Mouse (Mus musculus) liver, postnatal 0 days (tissue): ENCODE measurements around the gene Ctcf. TPM values are rescaled to one million over a fixed set of nuclear protein-coding genes. Genes with fewer than 3 reads are reported as not detected.
"Not testable (repeated sequence)": the region's sequence is repeated elsewhere in the genome, so short reads cannot be mapped to it uniquely, and the experiment has no call there.

Source experiments
- ATAC-seq: fragments of 200-750 bp; cut with Nextera tagmentation; 2 replicates; pipeline ENCODE4 v1.8.0; 2017; ENCODE audit warnings: mild to moderate bottlenecking, moderate library complexity
- DNase-seq: peaks from one replicate; pipeline ENCODE4 v3.0.0-alpha.2; 2016
- H3K27ac ChIP-seq: fragments of 300-500 bp; sonication (generic); 2 replicates; pipeline ENCODE4 v1.5.1; 2014; ENCODE audit warnings: antibody characterized with exemption, moderate library complexity, mild to moderate bottlenecking, low read depth
- H3K27me3 ChIP-seq: fragments of 300-500 bp; sonication (generic); 2 replicates; pipeline ENCODE4 v1.6.1; 2014; ENCODE audit warnings: low read length, control low read depth, mixed read lengths; ENCODE audit not compliant: insufficient read depth
- H3K36me3 ChIP-seq: fragments of 300-500 bp; sonication (generic); replicated peaks from 2 replicates; pipeline ENCODE4 v1.6.1; 2014; ENCODE audit warnings: mild to moderate bottlenecking, control low read depth, low read length, moderate library complexity, mixed read lengths; ENCODE audit not compliant: insufficient read depth
- H3K4me1 ChIP-seq: fragments of 300-500 bp; sonication (generic); 2 replicates; pipeline ENCODE4 v1.6.1; 2014; ENCODE audit warnings: antibody characterized with exemption, mild to moderate bottlenecking, control low read depth; ENCODE audit not compliant: insufficient read depth
- H3K4me2 ChIP-seq: fragments of 300-500 bp; sonication (generic); 2 replicates; pipeline ENCODE4 v1.6.1; 2014; ENCODE audit warnings: low read depth, mild to moderate bottlenecking, low read length, moderate library complexity, mixed read lengths
- H3K4me3 ChIP-seq: fragments of 300-500 bp; sonication (generic); 2 replicates; pipeline ENCODE4 v1.5.1; 2014; ENCODE audit warnings: low read depth, low read length
- H3K9ac ChIP-seq: fragments of 300-500 bp; sonication (generic); replicated peaks from 2 replicates; pipeline ENCODE4 v1.6.1; 2014; ENCODE audit warnings: mild to moderate bottlenecking, moderate library complexity
- H3K9me3 ChIP-seq: fragments of 300-500 bp; sonication (generic); 2 replicates; pipeline ENCODE4 v1.6.1; 2016; ENCODE audit warnings: mild to moderate bottlenecking, control low read depth, low read length, mixed read lengths
- CTCF ChIP-seq: sonication (generic); IDR thresholded peaks from 2 replicates; pipeline ENCODE4 v1.5.1; 2016; ENCODE audit warnings: antibody characterized with exemption, low read depth
- EP300 ChIP-seq: IDR thresholded peaks from 2 replicates; pipeline ENCODE4 v1.6.1; 2016; ENCODE audit warnings: antibody characterized with exemption, low read depth, mild to moderate bottlenecking
- WGBS: fragments of 180-500 bp; shearing (Covaris S2); extraction: QIAGEN DNeasy Blood & Tissue Kit; methylation state at CpG from one replicate; pipeline ENCODE4 v1.1.7; 2014; ENCODE audit not compliant: insufficient replicate concordance; 5-methylcytosine and 5-hydroxymethylcytosine counted together
- polyA plus RNA-seq: library from polyadenylated mRNA; unstranded; fragments of >200 nt; fragmentation: Nextera tagmentation; extraction: Ambion mirVana; gene quantifications from 2 replicates; pipeline ENCODE4 v1.2.1, GENCODE M21; 2015

Gene Ctcf
- polyA plus RNA-seq, 1 experiment from 2014 or later: 41.1 TPM

DNA sequence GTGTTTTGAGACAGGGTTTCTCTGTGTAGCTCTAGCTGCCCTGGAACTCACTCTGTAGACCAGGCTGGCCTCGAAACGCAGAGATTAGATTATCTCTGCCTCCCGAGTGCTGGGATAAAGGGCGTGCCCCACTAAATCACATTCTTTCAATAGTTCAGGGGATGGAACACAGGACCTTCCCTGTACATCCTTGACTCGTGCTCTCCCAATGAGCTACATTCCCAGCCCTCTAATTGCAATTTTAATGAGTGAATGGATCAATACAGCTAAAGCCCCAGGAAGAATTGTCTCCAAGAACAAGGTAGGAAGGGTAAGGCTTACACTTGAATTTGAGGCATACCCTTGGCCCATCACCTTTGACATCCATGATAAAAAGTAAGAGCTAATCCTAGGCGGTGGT is 37.6 kb upstream of the Ctcf start:
- no peak for DNase-seq
- no peak for TF ChIP-seq EP300
- no peak for TF ChIP-seq CTCF
- 58% methylated on average over 6 of the region's 6 CpGs for WGBS
- H3K9me3 ChIP-seq: no peaks in the 10 kb centered on the region
- H3K36me3 ChIP-seq: no peaks in the 10 kb centered on the region
- no peak for ATAC-seq
- H3K4me2 ChIP-seq: no peak overlapping the region
- H3K4me3 ChIP-seq: no peak overlapping the region
- H3K9ac ChIP-seq: no peak overlapping the region
- peaks cover 16% of the 10 kb centered on the region for H3K4me1 ChIP-seq
- no peak overlapping the region for H3K27ac ChIP-seq
- no peaks in the 10 kb centered on the region for H3K27me3 ChIP-seq

DNA sequence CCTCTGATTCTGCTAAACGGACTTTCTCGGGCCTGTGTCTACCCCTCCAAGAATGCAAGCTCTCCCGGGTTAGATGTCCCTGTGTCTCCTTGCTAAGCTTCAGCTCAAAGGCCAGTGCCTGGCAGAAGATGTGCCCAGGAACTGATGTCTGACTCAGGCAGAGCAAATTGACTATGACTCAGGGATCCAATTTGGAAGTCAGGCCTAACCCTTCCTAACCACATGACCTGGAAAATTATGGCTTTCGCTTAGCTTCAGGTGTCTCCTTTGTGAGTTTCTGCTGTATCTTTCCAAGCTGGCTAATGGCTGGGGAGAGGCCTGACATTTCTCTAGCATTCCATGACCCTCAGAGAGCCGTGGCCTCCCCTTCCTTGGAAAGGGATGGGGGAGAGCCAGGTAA is 35.1 kb upstream of the Ctcf start:
- H3K4me3 ChIP-seq: no peak overlapping the region
- ATAC-seq: no peak
- H3K4me1 ChIP-seq: peaks cover 18% of the 10 kb centered on the region
- no peak overlapping the region for H3K4me2 ChIP-seq
- TF ChIP-seq CTCF (no peak), EP300 (no peak)
- H3K27ac ChIP-seq: no peak overlapping the region
- DNase-seq: no peak
- no peak overlapping the region for H3K9ac ChIP-seq
- WGBS: 70% methylated on average over 5 of the region's 5 CpGs
- H3K36me3 ChIP-seq: no peaks in the 10 kb centered on the region
- no peaks in the 10 kb centered on the region for H3K9me3 ChIP-seq
- H3K27me3 ChIP-seq: no peaks in the 10 kb centered on the region

DNA sequence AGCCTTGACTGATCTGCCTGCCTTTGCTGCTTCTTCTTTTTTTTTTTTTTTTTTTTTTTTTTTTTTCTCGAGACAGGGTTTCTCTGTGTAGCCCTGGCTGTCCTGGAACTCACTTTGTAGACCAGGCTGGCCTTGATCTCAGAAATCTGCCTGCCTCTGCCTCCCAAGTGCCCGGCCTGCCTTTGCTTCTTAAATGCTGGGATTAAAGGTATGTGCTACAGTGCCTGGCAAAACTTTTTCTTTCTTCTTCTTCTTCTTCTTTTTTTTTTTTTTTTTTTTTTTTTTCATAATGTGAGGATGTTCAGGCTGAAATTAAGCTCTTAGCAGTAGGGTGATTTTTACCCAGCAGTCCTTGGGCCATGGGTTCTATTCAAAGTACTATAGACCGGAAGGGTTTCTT is 33.8 kb upstream of the Ctcf start:
- H3K4me2 ChIP-seq, H3K9me3 ChIP-seq, ATAC-seq, H3K4me3 ChIP-seq, H3K36me3 ChIP-seq, H3K27me3 ChIP-seq, H3K27ac ChIP-seq, DNase-seq, H3K9ac ChIP-seq: not testable (repeated sequence)
- peaks cover 26% of the 10 kb centered on the region for H3K4me1 ChIP-seq
- 81% methylated on average over 2 of the region's 3 CpGs for WGBS

DNA sequence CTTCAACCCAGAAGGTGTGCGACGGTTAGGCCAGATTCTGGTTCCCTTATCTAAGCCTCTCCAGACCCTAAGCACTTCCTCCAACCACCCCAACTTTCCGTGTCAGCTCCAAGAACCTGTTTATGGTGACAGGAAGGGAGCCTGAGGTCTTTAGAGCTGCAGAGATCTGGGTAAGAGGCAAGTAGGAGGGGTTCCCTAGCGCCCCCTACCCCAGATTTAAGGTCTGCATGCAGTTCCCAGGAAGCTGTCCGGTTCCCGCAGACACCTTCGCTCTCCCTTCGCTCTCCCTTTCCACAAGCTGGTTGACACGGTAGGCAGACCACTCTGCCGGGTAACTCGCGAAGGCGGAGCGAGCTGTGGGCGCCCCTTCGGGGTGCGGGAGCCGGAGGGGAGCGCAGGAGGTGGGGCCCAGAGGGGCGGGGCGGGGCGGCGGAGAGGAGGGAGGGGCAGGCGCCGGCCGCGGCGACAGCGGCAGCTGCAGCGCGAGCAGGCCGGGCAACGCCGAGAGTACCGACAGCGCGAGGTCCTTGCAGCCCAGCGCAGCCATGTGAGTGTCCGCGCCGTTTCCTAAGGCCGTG is 31.5 kb upstream of the Ctcf start, which contains the start of gene Ripor1:
Gene Ripor1, plus strand, starts transcription at position 452 of the 578 bp plus-strand sequence.
- Histone ChIP-seq H3K27ac (peak within 1 kb of the TSS; percentile 75), H3K4me1 (peaks cover 38% of the 10 kb centered on the region), H3K27me3 (no peaks in the 10 kb centered on the region), H3K36me3 (no peaks in the 10 kb centered on the region), H3K9me3 (no peaks in the 10 kb centered on the region), H3K9ac (peak within 1 kb of the TSS; percentile 88), H3K4me3 (peak within 1 kb of the TSS; percentile 88), H3K4me2 (peak within 1 kb of the TSS; percentile 97)
- ATAC-seq: peak; percentile 74
- TF ChIP-seq CTCF (peak; percentile 61), EP300 (peak; percentile 85)
- 1% methylated on average over 40 of the region's 42 CpGs for WGBS
- DNase-seq: peak; percentile 88

DNA sequence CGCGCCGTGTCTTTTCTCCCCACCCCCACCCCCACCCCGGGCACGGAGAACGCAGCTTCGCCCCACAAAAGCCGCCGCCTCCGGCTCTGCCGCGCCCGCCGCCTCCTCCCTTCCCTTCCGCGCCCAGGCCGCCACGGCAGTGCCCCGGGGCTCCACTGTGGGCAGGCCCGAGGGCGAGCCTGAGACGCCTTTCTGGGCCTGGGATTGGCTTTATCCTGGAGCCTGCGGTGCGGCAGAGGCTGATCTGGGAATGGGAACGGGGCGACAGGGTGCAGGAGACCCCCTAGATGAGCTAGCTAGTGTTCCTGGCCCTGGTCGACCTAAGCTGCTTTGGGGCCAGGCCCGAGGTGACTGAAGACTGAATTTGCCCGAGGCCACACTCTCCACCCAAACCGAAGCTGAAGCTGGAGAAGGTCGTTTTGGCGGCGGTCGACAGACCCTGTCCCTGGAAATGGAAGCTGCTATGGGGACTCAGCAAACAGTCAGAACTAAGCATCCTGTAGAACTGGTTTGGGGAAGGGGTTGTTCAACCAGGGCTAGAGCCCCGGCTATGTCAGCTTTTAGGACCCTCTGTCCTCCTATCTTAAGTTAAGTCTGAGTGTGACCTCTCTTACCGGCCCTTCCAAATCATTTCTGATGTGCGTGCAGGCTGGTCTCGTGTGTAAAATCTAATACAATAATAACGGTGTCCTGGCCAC is 30.7 kb upstream of the Ctcf start:
- peak; percentile 66 for DNase-seq
- Histone ChIP-seq H3K4me1 (peaks cover 40% of the 10 kb centered on the region), H3K9ac (peak overlapping the region; percentile 88), H3K4me2 (peak overlapping the region; percentile 97), H3K4me3 (peak overlapping the region; percentile 88), H3K27ac (peak overlapping the region; percentile 75), H3K27me3 (no peaks in the 10 kb centered on the region), H3K36me3 (no peaks in the 10 kb centered on the region; the same call in 1 of the 2 replicates), H3K9me3 (no peaks in the 10 kb centered on the region)
- peak; percentile 53 for ATAC-seq
- WGBS: under 1% methylated on average over 27 of the region's 39 CpGs
- TF ChIP-seq EP300: no peak
- TF ChIP-seq CTCF: no peak

DNA sequence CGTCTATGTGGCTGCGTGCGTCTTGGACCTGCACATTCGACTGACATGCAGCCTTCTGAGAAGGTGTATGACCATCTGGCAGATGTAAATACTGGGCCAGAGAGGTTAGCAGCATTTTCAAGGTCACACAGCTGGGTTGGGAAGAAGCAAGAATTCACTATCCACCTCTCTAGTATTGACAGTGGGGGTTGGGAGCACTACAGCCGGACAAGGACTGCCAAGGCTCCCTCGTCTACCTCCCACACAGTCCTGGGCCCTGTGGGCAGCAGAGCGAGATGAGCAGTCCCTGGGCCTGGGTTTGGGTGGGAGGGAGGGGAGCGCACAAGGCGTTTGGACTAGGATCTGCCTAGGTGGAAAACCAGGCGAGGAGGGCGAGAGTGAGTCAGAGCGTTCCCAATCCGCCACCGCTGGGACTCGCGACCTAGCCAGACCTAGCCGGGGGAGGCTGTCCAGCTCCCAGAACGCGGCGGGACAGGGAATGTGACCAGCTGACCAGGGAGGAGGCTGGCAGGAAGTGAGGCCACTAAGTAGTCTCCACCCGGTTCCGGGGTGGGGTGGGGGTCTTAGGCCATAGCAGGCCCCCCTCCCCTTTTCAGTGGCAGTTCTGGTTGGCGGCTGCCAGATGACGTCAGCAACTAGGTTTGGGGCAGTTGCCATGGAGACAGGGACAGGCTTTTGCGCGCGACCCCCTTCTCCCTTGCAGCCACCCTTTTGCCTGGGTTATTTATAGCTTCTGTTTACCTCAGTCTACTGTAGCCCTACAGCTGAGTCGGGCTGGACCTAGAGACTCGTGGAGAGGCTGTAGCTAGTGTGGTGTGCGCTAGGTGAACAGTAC is 30.0 kb upstream of the Ctcf start:
- TF ChIP-seq CTCF (no peak), EP300 (no peak)
- no peaks in the 10 kb centered on the region for H3K9me3 ChIP-seq
- H3K27me3 ChIP-seq: no peaks in the 10 kb centered on the region
- H3K36me3 ChIP-seq: no peaks in the 10 kb centered on the region; the same call in 1 of the 2 replicates
- WGBS: under 1% methylated on average over 30 of the region's 30 CpGs
- H3K9ac ChIP-seq: peak overlapping the region; percentile 88
- peak overlapping the region; percentile 88 for H3K4me3 ChIP-seq
- peak overlapping the region; percentile 97 for H3K4me2 ChIP-seq
- H3K4me1 ChIP-seq: peaks cover 41% of the 10 kb centered on the region
- DNase-seq (peak; percentile 78), ATAC-seq (peak; percentile 61)
- H3K27ac ChIP-seq: peak overlapping the region; percentile 75
